8 mouse cellular contexts compared by ENCODE assay signal in genomic region chr11:98938701-98939083, GRCm38 (mm10). TPM values are rescaled to one million over a fixed set of nuclear protein-coding genes. Genes with fewer than 3 reads are reported as not detected.
A peak's percentile ranks its signal among the peaks of the same experiment; 100 is the strongest.
DNase-seq lines count a peak whose midpoint lies in the region; ATAC-seq and TF ChIP-seq lines count a peak whose summit lies in the region.

No protein-coding gene starts in this region.

- peak overlapping the region; percentile 70 for H3K4me2 ChIP-seq in kidney, embryonic 14.5 days (replicated peaks; ENCODE audit: low read depth, low read length)
- H3K4me2 ChIP-seq in hindbrain, embryonic 16.5 days (ENCODE audit: low read length), result peak overlapping the region; percentile 93
- peak overlapping the region; percentile 87; the same call in 1 of the 2 replicates for H3K4me2 ChIP-seq in midbrain, postnatal 0 days (ENCODE audit: low read depth, low read length, poor library complexity, severe bottlenecking)

- peak overlapping the region; percentile 65 for H3K4me3 ChIP-seq in kidney, embryonic 14.5 days (ENCODE audit: low read length)
- peak overlapping the region; percentile 88 for H3K4me3 ChIP-seq in embryonic facial prominence, embryonic 10.5 days
- H3K4me3 ChIP-seq in hindbrain, embryonic 16.5 days (ENCODE audit: low read length), result peak overlapping the region; percentile 66; the same call in 1 of the 2 replicates
- no peak overlapping the region; the same call in 1 of the 2 replicates for H3K4me3 ChIP-seq in midbrain, postnatal 0 days (ENCODE audit: low read depth, low read length)

- ATAC-seq in kidney, embryonic 14.5 days (ENCODE audit: low FRiP score, low TSS enrichment), result no peak
- no peak for ATAC-seq in hindbrain, embryonic 16.5 days
- ATAC-seq in midbrain, postnatal 0 days (ENCODE audit: low FRiP score), result no peak

- H3K4me1 ChIP-seq in kidney, embryonic 14.5 days (ENCODE audit: control insufficient read depth, insufficient read depth, low read length), result peaks cover 68% of the 10 kb centered on the region
- H3K4me1 ChIP-seq in embryonic facial prominence, embryonic 10.5 days, result peaks cover 99% of the 10 kb centered on the region
- H3K4me1 ChIP-seq in hindbrain, embryonic 16.5 days (ENCODE audit: control insufficient read depth, insufficient read depth, low read depth, low read length), result peaks cover 66% of the 10 kb centered on the region
- H3K4me1 ChIP-seq in midbrain, postnatal 0 days (ENCODE audit: insufficient read depth, low read length), result peaks cover 14% of the 10 kb centered on the region; the same call in 1 of the 2 replicates

- 36% methylated on average over 7 of the region's 7 CpGs for WGBS in kidney, embryonic 14.5 days
- WGBS in embryonic facial prominence, embryonic 10.5 days, result 39% methylated on average over 7 of the region's 7 CpGs
- 49% methylated on average over 7 of the region's 7 CpGs for WGBS in hindbrain, embryonic 16.5 days
- 44% methylated on average over 7 of the region's 7 CpGs for WGBS in midbrain, postnatal 0 days

- no peaks in the 10 kb centered on the region for H3K9me3 ChIP-seq in kidney, embryonic 14.5 days (ENCODE audit: control insufficient read depth, low read length)
- no peaks in the 10 kb centered on the region for H3K9me3 ChIP-seq in embryonic facial prominence, embryonic 10.5 days
- no peaks in the 10 kb centered on the region for H3K9me3 ChIP-seq in hindbrain, embryonic 16.5 days (ENCODE audit: control insufficient read depth, low read length)
- H3K9me3 ChIP-seq in midbrain, postnatal 0 days (ENCODE audit: low read length), result no peaks in the 10 kb centered on the region

- DNase-seq in kidney, adult 18-20 months, result no peak
- no peak for DNase-seq in embryonic facial prominence, embryonic 10.5 days (ENCODE audit: low spot score)
- no peak for DNase-seq in midbrain, postnatal 0 days (ENCODE audit: low spot score)
- no peak for DNase-seq in embryo, embryonic 10 days (ENCODE audit: low spot score)
- no peak for DNase-seq in adrenal gland, postnatal 25 days
- no peak for DNase-seq in layer of hippocampus, adult 18-20 months (ENCODE audit: low spot score in 2 of 2)

- no peaks in the 10 kb centered on the region for H3K36me3 ChIP-seq in kidney, embryonic 14.5 days (ENCODE audit: control insufficient read depth, insufficient read depth, low read length)
- H3K36me3 ChIP-seq in embryonic facial prominence, embryonic 10.5 days (replicated peaks), result peaks cover 15% of the 10 kb centered on the region
- no peaks in the 10 kb centered on the region for H3K36me3 ChIP-seq in hindbrain, embryonic 16.5 days (ENCODE audit: control insufficient read depth, insufficient read depth, low read length)
- no peaks in the 10 kb centered on the region for H3K36me3 ChIP-seq in midbrain, postnatal 0 days (ENCODE audit: insufficient read depth, low read length)

- H3K9ac ChIP-seq in kidney, embryonic 14.5 days (ENCODE audit: low read depth, low read length), result peak overlapping the region; percentile 77
- no peak overlapping the region for H3K9ac ChIP-seq in hindbrain, embryonic 16.5 days (ENCODE audit: low read depth, low read length)
- no peak overlapping the region for H3K9ac ChIP-seq in midbrain, postnatal 0 days (replicated peaks; ENCODE audit: low read length, poor library complexity, severe bottlenecking)

- H3K27ac ChIP-seq in kidney, embryonic 14.5 days (ENCODE audit: low read depth, low read length), result no peak overlapping the region
- H3K27ac ChIP-seq in embryonic facial prominence, embryonic 10.5 days (replicated peaks), result peak overlapping the region; percentile 94
- H3K27ac ChIP-seq in hindbrain, embryonic 16.5 days (ENCODE audit: low read depth, low read length), result no peak overlapping the region
- H3K27ac ChIP-seq in midbrain, postnatal 0 days (ENCODE audit: low read depth, low read length), result no peak overlapping the region

- no peak for TF ChIP-seq CTCF in midbrain, postnatal 0 days (IDR thresholded peaks at IDR 0.05)

- H3K27me3 ChIP-seq in kidney, embryonic 14.5 days (ENCODE audit: control insufficient read depth, insufficient read depth, low read length), result no peaks in the 10 kb centered on the region
- peaks cover 8% of the 10 kb centered on the region; the same call in 1 of the 2 replicates for H3K27me3 ChIP-seq in embryonic facial prominence, embryonic 10.5 days (replicated peaks; ENCODE audit: low read depth, poor library complexity, severe bottlenecking)
- H3K27me3 ChIP-seq in hindbrain, embryonic 16.5 days (replicated peaks; ENCODE audit: control insufficient read depth, insufficient read depth, low read length), result no peaks in the 10 kb centered on the region
- H3K27me3 ChIP-seq in midbrain, postnatal 0 days (ENCODE audit: insufficient read depth, low read length), result 0 out of 2 replicates have a peak, but pooled peaks cover 3% of the 10 kb centered on the region

RNA-seq across cellular contexts. Expression of gene Rara, which starts 11.1 kb away (rescaled TPM):
- 27.7 and 36.7 TPM in 2 replicates for polyA plus RNA-seq in kidney, embryonic 14.5 days (2014; fragmentation: Nextera tagmentation; extraction: Ambion mirVana)
- 34.0 and 35.6 TPM in 2 replicates for polyA plus RNA-seq in embryonic facial prominence, embryonic 10.5 days (2016; fragmentation: Nextera tagmentation; extraction: Ambion mirVana)
- polyA plus RNA-seq in hindbrain, embryonic 16.5 days (2015; fragmentation: Nextera tagmentation; extraction: Ambion mirVana), result 12.1 and 16.7 TPM in 2 replicates
- 14.3 and 20.4 TPM in 2 replicates for total RNA-seq in midbrain, postnatal 0 days (2014; rRNA removed)
- 8.2 and 8.7 TPM in 2 replicates for polyA plus RNA-seq in midbrain, postnatal 0 days (2015; fragmentation: Nextera tagmentation; extraction: Ambion mirVana)
- 21.8 and 27.7 TPM in 2 replicates for total RNA-seq in adrenal gland, postnatal 25 days (2021)
- total RNA-seq in layer of hippocampus, adult 18-20 months (2021), result 10 to 100 TPM; 18.3 to 26.6 TPM

RNA-seq across cellular contexts. Expression of gene Cdc6, which starts 31.1 kb away (rescaled TPM):
- 32.5 and 44.1 TPM in 2 replicates for polyA plus RNA-seq in kidney, embryonic 14.5 days (2014; fragmentation: Nextera tagmentation; extraction: Ambion mirVana)
- polyA plus RNA-seq in embryonic facial prominence, embryonic 10.5 days (2016; fragmentation: Nextera tagmentation; extraction: Ambion mirVana), result 65.1 and 69.1 TPM in 2 replicates
- 4.6 and 6.3 TPM in 2 replicates for polyA plus RNA-seq in hindbrain, embryonic 16.5 days (2015; fragmentation: Nextera tagmentation; extraction: Ambion mirVana)
- 0.19 and 0.44 TPM in 2 replicates for total RNA-seq in midbrain, postnatal 0 days (2014; rRNA removed)
- 0.52 and 0.65 TPM in 2 replicates for polyA plus RNA-seq in midbrain, postnatal 0 days (2015; fragmentation: Nextera tagmentation; extraction: Ambion mirVana)
- total RNA-seq in adrenal gland, postnatal 25 days (2021), result 1.7 and 4.3 TPM in 2 replicates
- total RNA-seq in layer of hippocampus, adult 18-20 months (2021), result under 1 TPM; 0.36 to 0.79 TPM

RNA-seq across cellular contexts. Expression of gene Gjd3, which starts 44.1 kb away (rescaled TPM):
- polyA plus RNA-seq in kidney, embryonic 14.5 days (2014; fragmentation: Nextera tagmentation; extraction: Ambion mirVana), result 0.64 TPM in 1 of 2 replicates, not detected in the other
- polyA plus RNA-seq in embryonic facial prominence, embryonic 10.5 days (2016; fragmentation: Nextera tagmentation; extraction: Ambion mirVana), result 0.25 TPM in 1 of 2 replicates, not detected in the other
- polyA plus RNA-seq in hindbrain, embryonic 16.5 days (2015; fragmentation: Nextera tagmentation; extraction: Ambion mirVana), result 2.0 and 3.0 TPM in 2 replicates
- 3.0 and 5.1 TPM in 2 replicates for total RNA-seq in midbrain, postnatal 0 days (2014; rRNA removed)
- polyA plus RNA-seq in midbrain, postnatal 0 days (2015; fragmentation: Nextera tagmentation; extraction: Ambion mirVana), result 4.5 and 5.1 TPM in 2 replicates
- not detected in 2 replicates for total RNA-seq in adrenal gland, postnatal 25 days (2021)
- 1 to 10 TPM in 1 of 2 experiments, under 1 TPM in 1; 0.52 to 1.2 TPM for total RNA-seq in layer of hippocampus, adult 18-20 months (2021)
